Mouse (Mus musculus) gastrocnemius, postnatal 14 days (tissue): ENCODE data around the gene Ercc6. TPM values are rescaled to one million over a fixed set of nuclear protein-coding genes. Genes with fewer than 3 reads are reported as not detected.

Experiments used
- DNase-seq: peaks from one replicate; pipeline ENCODE4 v3.0.0; 2021; ENCODE audit warnings: mixed read lengths
- intact Hi-C: fragments of 180-260 bp; cut with DNase I; formaldehyde crosslinking; loops from one replicate; pipeline ENCODE4 v1.15.1; 2025; ENCODE audit warnings: low total_unique reads
- total RNA-seq, 2 experiments: library from RNA; stranded (reverse); gene quantifications; 2 replicates each; pipeline ENCODE4 v1.2.3; 2021

Ercc6 gene
- total RNA-seq, 2 experiments from 2014 or later, result 4.7 to 5.9 TPM

- intact Hi-C loops, result no loop called here
- no peak for DNase-seq
Measured at GRCm38 (mm10) chr14:32553198-32553903, 40.0 kb downstream of the Ercc6 start.

- intact Hi-C loops, result no loop called here
- no peak for DNase-seq
Measured at GRCm38 (mm10) chr14:32554860-32555526, 41.7 kb downstream of the Ercc6 start.

GRCm38 (mm10) chr14:32561428-32561827, 48.1 kb downstream of the Ercc6 start:
- intact Hi-C loops, result no loop called here
- no peak for DNase-seq

- no peak for DNase-seq
- intact Hi-C loops, result no loop called here
Measured at GRCm38 (mm10) chr14:32563661-32564060, 50.3 kb downstream of the Ercc6 start.

DNA sequence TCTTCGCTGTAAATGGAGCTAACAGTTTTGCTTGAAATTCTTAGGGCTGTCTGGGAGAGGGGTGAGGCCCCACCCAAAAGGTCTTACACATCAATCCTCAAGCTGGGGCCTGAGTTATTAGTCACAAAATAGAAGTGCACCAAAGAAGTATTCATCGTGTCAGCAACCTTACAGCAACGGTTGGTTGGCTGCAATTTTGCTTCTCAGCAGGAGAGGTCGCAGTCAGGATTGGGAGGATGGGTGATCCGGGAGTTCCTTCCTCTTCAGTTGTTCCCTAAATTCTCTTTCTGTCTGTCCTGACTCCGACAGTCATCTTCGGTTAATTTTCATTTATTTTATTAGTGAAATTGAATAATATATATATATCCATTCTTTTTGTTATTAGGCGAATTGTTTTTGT, 59.2 kb downstream of the Ercc6 start:
- no peak for DNase-seq
- intact Hi-C loops, result no loop called here

DNA sequence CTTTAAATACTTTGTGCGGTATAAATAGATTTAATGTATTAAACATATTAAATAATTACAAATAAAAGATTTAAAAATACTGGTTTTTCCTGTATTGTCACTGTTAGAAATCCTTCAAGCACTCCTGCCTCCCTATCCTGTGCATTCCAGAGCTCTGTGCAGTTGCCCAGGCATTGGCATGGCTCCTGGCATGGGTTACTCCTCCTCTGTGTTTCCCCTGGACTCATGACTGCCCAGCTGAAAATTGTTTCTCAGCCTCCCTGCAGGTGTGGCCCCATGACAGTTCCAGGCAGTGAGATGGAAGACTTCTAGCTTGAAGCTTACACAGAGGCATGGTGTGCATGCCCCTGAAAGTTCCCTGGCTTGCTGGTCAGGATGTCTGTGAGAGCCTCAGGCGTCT, 65.1 kb downstream of the Ercc6 start:
- intact Hi-C loops, result no loop called here
- no peak for DNase-seq

GRCm38 (mm10) chr14:32583696-32584095, 70.4 kb downstream of the Ercc6 start:
- intact Hi-C loops, result no loop called here
- DNase-seq, result no peak

DNA sequence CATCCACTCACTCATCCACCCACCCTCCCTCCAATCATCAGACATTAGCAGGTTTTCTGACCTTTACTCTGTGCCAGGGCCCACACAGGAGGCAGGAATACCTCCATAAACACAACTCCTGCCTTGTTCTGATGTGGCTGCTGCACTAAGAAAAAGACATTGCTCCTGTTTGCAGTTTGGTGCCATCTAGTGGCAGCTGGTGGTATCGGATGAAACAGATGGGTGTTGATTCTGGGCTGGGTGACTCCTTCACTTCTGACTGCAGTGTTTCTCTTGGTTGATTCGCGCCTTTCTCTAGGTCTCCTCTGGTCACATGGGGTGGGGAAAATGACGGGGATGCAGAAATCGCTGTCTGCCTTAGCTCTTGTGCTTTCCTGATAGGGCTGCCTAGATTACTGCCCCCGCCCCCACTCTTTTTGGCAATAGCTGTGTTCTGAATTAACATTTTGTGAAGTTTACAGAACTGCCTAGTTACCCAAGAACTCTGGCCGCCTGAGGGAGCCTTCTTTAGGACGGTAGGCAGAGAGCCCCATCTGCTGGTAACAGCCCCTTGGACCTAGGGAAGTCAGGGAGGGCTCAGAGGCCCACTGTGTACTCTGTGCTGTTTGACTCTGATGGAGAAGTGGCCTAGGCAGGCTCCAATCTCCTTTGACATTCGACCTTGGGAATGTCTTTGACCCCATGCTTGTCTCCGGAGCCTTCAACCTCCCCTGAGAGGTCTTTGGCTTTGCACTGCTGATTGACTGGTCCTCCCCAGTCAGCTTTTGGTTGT, 73.9 kb downstream of the Ercc6 start:
- intact Hi-C loops, result loop anchor here (5.0 kb wide), 1 partner anchor 60 kb away; no protein-coding TSS in a partner anchor
- peak; percentile 63 for DNase-seq

DNA sequence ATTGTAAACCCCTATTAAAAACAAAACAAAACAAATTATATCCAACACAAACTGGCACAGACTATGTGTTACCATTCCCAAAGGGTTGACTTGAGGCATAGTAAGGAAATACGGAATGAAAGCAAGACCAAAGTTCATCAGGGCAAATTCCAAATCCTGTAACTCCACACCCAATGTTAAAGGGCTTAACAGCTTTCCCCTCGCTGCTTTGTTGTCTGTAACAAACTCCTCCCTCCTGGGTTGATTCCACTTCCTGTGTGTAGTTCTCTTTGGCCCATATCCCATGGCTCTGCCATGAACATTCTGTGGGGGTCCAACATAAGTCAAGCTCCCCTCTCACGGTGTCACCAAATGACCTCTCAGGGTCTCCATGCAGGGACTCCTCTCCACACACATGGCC, 77.1 kb downstream of the Ercc6 start:
- intact Hi-C loops, result no loop called here
- DNase-seq, result no peak

DNA sequence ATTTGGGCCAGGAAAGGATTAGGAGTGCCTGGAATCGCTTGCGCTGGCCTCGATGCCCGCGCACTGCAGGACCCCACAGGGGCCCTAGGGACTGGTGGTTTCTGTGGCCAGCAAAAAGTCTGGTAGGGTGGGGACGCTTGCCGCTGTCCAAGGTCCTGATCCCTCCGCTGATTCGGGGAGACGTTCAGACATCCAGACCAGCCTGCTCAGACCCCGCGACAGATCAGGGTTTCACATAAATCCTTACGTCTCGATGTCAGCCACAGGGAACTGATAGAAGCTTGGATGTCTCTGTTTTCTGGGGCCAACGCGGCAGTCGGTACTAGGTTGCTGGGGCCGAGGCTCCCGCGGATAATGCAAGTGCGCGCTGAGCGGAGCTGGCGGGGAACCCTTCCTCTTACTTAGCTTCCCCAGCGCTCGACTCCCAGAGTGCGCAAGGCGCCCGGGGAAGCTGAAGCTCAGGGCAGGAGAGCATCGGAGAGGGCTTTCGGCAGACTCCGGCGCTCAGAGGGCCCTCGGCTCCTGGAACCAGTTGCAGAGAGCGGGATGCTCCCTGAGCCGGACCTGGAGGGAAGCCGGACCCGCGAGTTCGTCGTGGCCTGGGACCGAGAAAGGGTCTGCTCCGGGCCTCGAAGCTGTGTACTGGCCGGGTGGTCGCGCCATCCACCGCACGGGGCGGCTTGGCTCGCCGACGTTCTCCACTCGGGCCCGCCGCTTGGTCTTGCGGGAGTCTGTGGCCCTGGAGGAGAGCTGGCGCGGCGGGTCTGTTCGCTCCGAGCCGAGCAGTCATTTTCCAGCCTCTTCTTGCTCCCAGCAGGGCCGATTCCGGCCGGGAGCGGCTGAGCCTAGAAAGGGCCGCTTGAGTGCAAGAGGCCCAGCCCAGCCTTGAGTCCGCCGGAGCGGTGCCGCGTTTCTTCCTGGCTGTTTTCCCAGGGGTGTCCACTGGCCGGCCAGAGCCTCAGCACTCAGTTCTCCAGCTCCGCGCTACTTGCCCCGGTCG, 84.2 kb downstream of the Ercc6 start:
- DNase-seq, result peak; percentile 70
- intact Hi-C loops, result no loop called here

- intact Hi-C loops, result no loop called here
Measured at GRCm38 (mm10) chr14:32598437-32599219, 85.3 kb downstream of the Ercc6 start.

GRCm38 (mm10) chr14:32599290-32600041, 86.1 kb downstream of the Ercc6 start, which contains the start of gene Prrxl1:
TSS of gene Prrxl1 (plus strand) at chr14:32599407.
- intact Hi-C loops, result loop anchor here (10.0 kb wide), 1 partner anchor 365 kb away; no protein-coding TSS in a partner anchor

More at GRCm38 (mm10) chr14:32598437-32599219, 85.3 kb downstream of the Ercc6 start:
- DNase-seq, result no peak

DNA sequence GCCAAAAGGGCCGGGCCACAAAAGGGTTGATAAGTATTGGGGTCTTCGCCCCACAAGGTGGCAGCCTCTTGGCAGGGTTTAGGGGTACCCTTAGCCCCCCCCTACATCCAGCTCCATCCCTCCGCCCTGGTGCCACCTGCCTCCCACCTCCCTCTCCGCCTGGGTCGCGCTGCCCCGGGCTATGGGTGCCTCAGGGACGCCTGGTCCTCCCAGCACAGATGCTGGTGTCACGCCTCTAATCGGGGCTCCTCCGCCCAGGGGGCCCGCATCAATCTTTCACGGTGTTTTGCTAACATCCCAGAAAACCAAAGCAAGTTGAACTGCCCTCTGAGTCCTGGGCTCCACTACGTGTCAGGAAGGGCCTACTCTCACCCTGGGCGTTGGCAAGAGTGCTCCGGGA, 86.8 kb downstream of the Ercc6 start:
- DNase-seq, result no peak
- intact Hi-C loops, result loop anchor here (10.0 kb wide), 1 partner anchor 365 kb away; no protein-coding TSS in a partner anchor

More at GRCm38 (mm10) chr14:32599290-32600041, 86.1 kb downstream of the Ercc6 start, which contains the start of gene Prrxl1:
- DNase-seq, result no peak

DNA sequence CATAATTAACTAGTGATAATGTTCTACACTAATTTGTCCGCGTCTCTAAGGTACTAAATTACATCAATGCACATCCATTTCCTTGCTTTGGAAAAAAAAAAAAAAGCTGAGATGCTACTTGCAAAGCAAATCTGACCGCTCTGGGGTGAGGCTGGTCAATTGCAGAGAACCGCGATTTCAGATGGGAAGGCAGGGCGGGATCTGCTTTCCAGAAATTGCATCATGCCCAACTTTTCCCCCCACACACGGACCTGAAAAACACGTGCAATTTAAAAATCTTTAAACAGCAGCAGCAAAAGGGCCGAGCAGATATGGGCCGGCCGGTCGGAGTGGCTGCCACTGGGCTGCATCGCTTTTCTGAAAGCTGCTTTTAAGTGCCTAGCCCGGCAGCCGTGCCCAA, 92.2 kb downstream of the Ercc6 start:
- no peak for DNase-seq
- intact Hi-C loops, result loop anchor here (10.0 kb wide), 1 partner anchor 359 kb away; no protein-coding TSS in a partner anchor

DNA sequence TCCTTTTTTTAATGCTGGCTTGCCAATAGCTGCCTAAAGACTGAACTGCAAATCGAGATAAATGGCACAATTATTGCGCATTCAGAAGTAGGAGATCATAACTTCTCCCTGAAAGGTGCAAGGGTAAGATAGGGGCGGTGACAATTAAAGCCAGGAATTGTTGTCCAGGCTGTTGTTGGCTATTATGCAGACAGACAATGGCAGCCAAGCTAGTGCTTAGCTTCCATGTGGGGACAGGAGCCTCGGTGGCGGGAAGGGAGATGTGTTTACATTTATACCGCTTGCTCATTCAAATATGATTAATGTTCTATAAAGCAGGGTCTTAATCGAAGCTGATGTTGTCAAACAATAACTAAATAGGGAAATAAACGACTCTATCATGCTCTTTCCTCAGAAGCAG, 93.0 kb downstream of the Ercc6 start:
- DNase-seq, result no peak
- intact Hi-C loops, result loop anchor here (10.0 kb wide), 1 partner anchor 358 kb away; no protein-coding TSS in a partner anchor

- intact Hi-C loops, result loop anchor here (10.0 kb wide), 1 partner anchor 355 kb away; no protein-coding TSS in a partner anchor
- peak; percentile 48 for DNase-seq
Measured at GRCm38 (mm10) chr14:32609392-32609791, 96.1 kb downstream of the Ercc6 start.

DNA sequence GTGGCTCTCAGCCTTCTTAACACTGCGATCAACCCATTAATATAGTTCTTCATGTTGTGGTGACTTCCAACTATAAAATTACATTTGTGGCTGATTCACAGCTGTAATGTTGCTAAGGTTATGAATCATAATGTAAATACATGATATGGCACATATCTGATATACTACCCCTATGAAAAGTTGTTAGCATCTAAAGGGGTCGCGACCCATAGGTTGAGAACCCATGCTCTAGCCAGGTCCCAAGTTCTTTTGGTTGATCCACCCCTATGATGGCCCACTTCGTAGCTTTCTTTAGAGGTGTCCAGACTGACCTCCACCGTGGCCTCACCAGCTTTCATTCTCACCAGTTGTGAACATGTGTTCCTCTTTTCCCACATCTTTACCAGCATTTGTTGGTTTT, 103.9 kb downstream of the Ercc6 start:
- intact Hi-C loops, result no loop called here
- no peak for DNase-seq
